In the genomic region with DNA sequence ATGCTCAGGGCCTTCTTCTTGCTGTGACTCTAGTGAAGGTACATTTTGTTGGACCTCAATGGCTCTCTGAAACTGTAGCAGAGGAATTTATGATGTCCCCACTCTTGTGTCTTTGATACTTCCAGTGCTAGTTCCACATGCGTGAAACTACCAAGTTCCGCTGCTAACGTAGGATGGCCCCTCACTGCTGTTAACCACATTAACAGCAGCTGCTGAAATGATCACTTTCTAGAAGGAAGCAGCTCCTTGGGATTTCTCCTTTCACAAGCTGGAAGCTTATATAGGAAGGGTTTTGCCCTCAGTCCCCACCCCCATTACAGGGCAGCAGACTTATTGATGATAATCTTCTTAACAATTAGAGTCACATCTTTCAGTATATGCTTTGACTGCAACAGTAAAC, we compare ENCODE assay signal across 12 mouse cellular contexts.
"Had no signal": no experiment of that assay in that cellular context is flagged by ENCODE, and none has a peak within 500 bp of the region (broad histone marks: within the 10 kb centered on the region; RNA-seq: fewer than 3 reads in every experiment).

No protein-coding gene starts in this region.

- DNase-seq: gastrocnemius, adult 2 months; gastrocnemius, postnatal 10 days; gastrocnemius, postnatal 25 days; kidney, adult 11 months; kidney, adult 2 months; kidney, adult 9 months; kidney, postnatal 14 days; kidney, postnatal 36 days; liver; liver, embryonic 13.5 days had no signal

- ATAC-seq: hindbrain, postnatal 0 days; intestine, embryonic 16.5 days had no signal
